Mouse (Mus musculus): ENCODE results near the gene Ndufaf8. TPM values are rescaled to one million over a fixed set of nuclear protein-coding genes. Genes with fewer than 3 reads are reported as not detected.
A peak's percentile ranks its signal among the peaks of the same experiment; 100 is the strongest.

Ndufaf8 gene
- 27.6 and 30.1 TPM in 2 replicates for polyA plus RNA-seq (2011; ENCODE audit: insufficient read depth, insufficient read length, low replicate concordance, missing spikeins)

GRCm38 (mm10) chr11:120098588-120099511 is at the start of gene Ndufaf8, which contains the start of gene Tepsin:
Ndufaf8 (plus strand) TSS chr11:120098928.
Tepsin (minus strand) TSS chr11:120098731.
- peak within 1 kb of the TSS; percentile 74 for H3K27ac ChIP-seq (ENCODE audit: control insufficient read depth, insufficient read depth, low read depth, low read length, poor library complexity)
- H3K4me3 ChIP-seq (replicated peaks; ENCODE audit: control insufficient read depth, low read depth, low read length) = peak within 1 kb of the TSS; percentile 91
- under 1% methylated on average over 77 of the region's 77 CpGs for WGBS
- TF ChIP-seq CTCF (IDR thresholded peaks at IDR 0.05; ENCODE audit: control insufficient read depth, insufficient read depth, low read length) = 0 out of 2 replicates have a peak, but pooled peaks have one; percentile 11
- peak; percentile 80; the same call in 1 of the 2 replicates for TF ChIP-seq POLR2A (IDR thresholded peaks at IDR 0.05; ENCODE audit: borderline replicate concordance, control insufficient read depth, low read depth, low read length)
- H3K4me1 ChIP-seq (ENCODE audit: control insufficient read depth, insufficient read depth, low read length) = peaks cover 2% of the 10 kb centered on the region

- 77% methylated on average over 8 of the region's 8 CpGs for WGBS
- Histone ChIP-seq H3K4me1 (ENCODE audit: control insufficient read depth, insufficient read depth, low read length) (no peaks in the 10 kb centered on the region; the same call in 1 of the 2 replicates), H3K4me3 (replicated peaks; ENCODE audit: control insufficient read depth, low read depth, low read length) (no peak overlapping the region), H3K27ac (ENCODE audit: control insufficient read depth, insufficient read depth, low read depth, low read length, poor library complexity) (no peak overlapping the region)
- no peak for TF ChIP-seq CTCF (IDR thresholded peaks at IDR 0.05; ENCODE audit: control insufficient read depth, insufficient read depth, low read length)
- TF ChIP-seq POLR2A (IDR thresholded peaks at IDR 0.05; ENCODE audit: borderline replicate concordance, control insufficient read depth, low read depth, low read length) = no peak
These were observed 49.7 kb upstream of the Ndufaf8 start for GRCm38 (mm10) chr11:120049067-120049466.

- H3K4me3 ChIP-seq (replicated peaks; ENCODE audit: control insufficient read depth, low read depth, low read length) = no peak overlapping the region
- no peaks in the 10 kb centered on the region; the same call in 1 of the 2 replicates for H3K4me1 ChIP-seq (ENCODE audit: control insufficient read depth, insufficient read depth, low read length)
- 56% methylated on average over 14 of the region's 14 CpGs for WGBS
- H3K27ac ChIP-seq (ENCODE audit: control insufficient read depth, insufficient read depth, low read depth, low read length, poor library complexity) = peak overlapping the region; percentile 15; the same call in 1 of the 2 replicates
- TF ChIP-seq CTCF (IDR thresholded peaks at IDR 0.05; ENCODE audit: control insufficient read depth, insufficient read depth, low read length) (no peak), POLR2A (IDR thresholded peaks at IDR 0.05; ENCODE audit: borderline replicate concordance, control insufficient read depth, low read depth, low read length) (no peak)
These were observed 47.5 kb upstream of the Ndufaf8 start for GRCm38 (mm10) chr11:120051124-120051811.

- TF ChIP-seq CTCF (IDR thresholded peaks at IDR 0.05; ENCODE audit: control insufficient read depth, insufficient read depth, low read length) (no peak), POLR2A (IDR thresholded peaks at IDR 0.05; ENCODE audit: borderline replicate concordance, control insufficient read depth, low read depth, low read length) (no peak)
- H3K4me1 ChIP-seq (ENCODE audit: control insufficient read depth, insufficient read depth, low read length) = no peaks in the 10 kb centered on the region; the same call in 1 of the 2 replicates
- no peak overlapping the region for H3K27ac ChIP-seq (ENCODE audit: control insufficient read depth, insufficient read depth, low read depth, low read length, poor library complexity)
- 72% methylated on average over 9 of the region's 9 CpGs for WGBS
- H3K4me3 ChIP-seq (replicated peaks; ENCODE audit: control insufficient read depth, low read depth, low read length) = no peak overlapping the region
These were observed 46.5 kb upstream of the Ndufaf8 start for GRCm38 (mm10) chr11:120052274-120052673.

GRCm38 (mm10) chr11:120053846-120054245 is 44.9 kb upstream of the Ndufaf8 start:
- 87% methylated on average over 4 of the region's 4 CpGs for WGBS
- TF ChIP-seq POLR2A (IDR thresholded peaks at IDR 0.05; ENCODE audit: borderline replicate concordance, control insufficient read depth, low read depth, low read length) (no peak), CTCF (IDR thresholded peaks at IDR 0.05; ENCODE audit: control insufficient read depth, insufficient read depth, low read length) (no peak)
- H3K27ac ChIP-seq (ENCODE audit: control insufficient read depth, insufficient read depth, low read depth, low read length, poor library complexity) = no peak overlapping the region
- no peak overlapping the region for H3K4me3 ChIP-seq (replicated peaks; ENCODE audit: control insufficient read depth, low read depth, low read length)
- H3K4me1 ChIP-seq (ENCODE audit: control insufficient read depth, insufficient read depth, low read length) = no peaks in the 10 kb centered on the region; the same call in 1 of the 2 replicates

- H3K4me1 ChIP-seq (ENCODE audit: control insufficient read depth, insufficient read depth, low read length) = no peaks in the 10 kb centered on the region; the same call in 1 of the 2 replicates
- no peak for TF ChIP-seq POLR2A (IDR thresholded peaks at IDR 0.05; ENCODE audit: borderline replicate concordance, control insufficient read depth, low read depth, low read length)
- TF ChIP-seq CTCF (IDR thresholded peaks at IDR 0.05; ENCODE audit: control insufficient read depth, insufficient read depth, low read length) = no peak
- H3K4me3 ChIP-seq (replicated peaks; ENCODE audit: control insufficient read depth, low read depth, low read length) = no peak overlapping the region
- no peak overlapping the region for H3K27ac ChIP-seq (ENCODE audit: control insufficient read depth, insufficient read depth, low read depth, low read length, poor library complexity)
- 83% methylated on average over 12 of the region's 12 CpGs for WGBS
These were observed 42.6 kb upstream of the Ndufaf8 start for GRCm38 (mm10) chr11:120055953-120056732.

- 72% methylated on average over 8 of the region's 8 CpGs for WGBS
- no peak overlapping the region for H3K4me3 ChIP-seq (replicated peaks; ENCODE audit: control insufficient read depth, low read depth, low read length)
- no peak for TF ChIP-seq CTCF (IDR thresholded peaks at IDR 0.05; ENCODE audit: control insufficient read depth, insufficient read depth, low read length)
- TF ChIP-seq POLR2A (IDR thresholded peaks at IDR 0.05; ENCODE audit: borderline replicate concordance, control insufficient read depth, low read depth, low read length) = no peak
- no peak overlapping the region for H3K27ac ChIP-seq (ENCODE audit: control insufficient read depth, insufficient read depth, low read depth, low read length, poor library complexity)
- H3K4me1 ChIP-seq (ENCODE audit: control insufficient read depth, insufficient read depth, low read length) = peaks cover 9% of the 10 kb centered on the region
These were observed 38.1 kb upstream of the Ndufaf8 start for GRCm38 (mm10) chr11:120060634-120061033.
